Mouse (Mus musculus): Measurements from ENCODE around the gene Wfdc1.
A peak's percentile ranks its signal among the peaks of the same experiment; 100 is the strongest.

Wfdc1 gene

DNA sequence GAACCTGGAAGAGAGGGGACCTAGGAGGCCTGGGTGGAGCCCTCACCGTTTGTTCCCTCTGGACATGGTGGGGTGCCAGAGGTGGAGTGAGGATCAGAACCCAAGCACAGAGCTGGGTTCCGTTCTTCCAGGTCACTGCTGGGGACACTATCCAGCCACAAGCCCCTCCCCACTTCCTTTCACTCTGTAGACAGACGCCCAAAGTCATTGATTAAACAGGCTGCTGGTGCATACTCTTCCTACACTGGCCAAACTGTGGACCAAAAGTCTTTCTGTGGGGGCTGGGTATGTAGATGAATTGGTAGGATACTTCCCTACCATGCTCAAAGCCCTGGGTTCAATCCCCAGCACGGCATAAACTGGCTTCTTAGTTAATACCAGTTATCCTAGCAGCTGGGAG is 25.8 kb downstream of the Wfdc1 start:
- no peak for DNase-seq

DNA sequence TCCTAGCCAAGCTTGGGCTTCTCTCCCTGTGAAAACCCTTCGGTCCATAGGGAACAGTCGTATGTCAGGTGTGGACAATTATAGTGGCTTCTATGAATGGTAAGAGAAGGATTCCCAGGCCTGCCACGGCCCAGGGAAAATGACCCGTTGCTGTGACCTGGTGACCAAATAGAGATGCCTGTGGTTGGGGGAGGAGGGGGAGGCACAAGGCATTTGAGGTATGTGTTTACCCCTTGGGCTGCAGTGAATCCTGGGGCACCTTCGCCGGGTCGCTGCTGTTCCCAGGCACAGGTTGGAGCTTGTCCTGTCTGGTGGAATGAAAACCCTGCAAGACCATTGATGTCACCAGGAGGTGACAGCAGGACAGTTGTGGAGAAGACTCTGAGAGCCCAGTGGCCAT is 28.5 kb downstream of the Wfdc1 start:
- DNase-seq = no peak

DNA sequence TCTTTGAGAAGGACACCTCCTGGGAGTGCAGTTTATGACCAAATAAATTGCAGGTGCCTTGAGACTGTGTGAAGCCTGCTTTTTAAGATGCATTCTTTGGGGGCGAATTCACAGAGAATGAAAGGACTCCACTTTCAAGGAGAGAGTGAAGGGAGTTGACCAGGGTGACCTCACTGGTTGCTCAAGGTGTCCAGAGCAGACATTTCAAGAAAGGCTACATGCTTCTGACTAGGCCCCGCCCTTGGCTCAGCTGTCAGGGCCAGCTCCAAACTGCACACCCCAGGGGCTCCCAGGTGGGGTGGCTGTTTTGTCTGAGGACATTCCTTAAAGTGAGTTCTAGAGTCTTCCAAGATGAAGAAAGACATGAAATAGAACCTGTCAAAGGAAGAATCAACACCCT is 31.0 kb downstream of the Wfdc1 start:
- no peak for DNase-seq

DNA sequence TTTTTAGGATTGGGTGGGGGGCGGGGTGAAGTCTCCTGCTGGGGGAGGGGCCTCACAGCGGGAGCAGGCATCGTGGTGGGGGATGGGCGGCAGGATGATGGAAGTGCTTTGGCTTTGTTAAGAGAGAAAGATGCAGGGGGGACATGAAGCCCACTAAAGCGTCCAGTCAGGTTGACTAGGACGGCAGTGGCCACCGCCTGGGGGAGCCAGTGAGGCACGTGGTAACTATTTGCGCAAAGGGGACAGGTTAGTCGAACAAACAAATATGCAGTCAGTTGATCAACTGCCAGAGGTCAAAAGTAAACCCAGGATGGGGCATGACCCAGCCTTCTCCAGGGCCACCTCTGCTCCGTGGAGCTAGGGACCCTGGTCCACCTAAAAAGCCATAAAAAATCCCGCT is 32.8 kb downstream of the Wfdc1 start:
- peak; percentile 81 to 82 for DNase-seq

DNA sequence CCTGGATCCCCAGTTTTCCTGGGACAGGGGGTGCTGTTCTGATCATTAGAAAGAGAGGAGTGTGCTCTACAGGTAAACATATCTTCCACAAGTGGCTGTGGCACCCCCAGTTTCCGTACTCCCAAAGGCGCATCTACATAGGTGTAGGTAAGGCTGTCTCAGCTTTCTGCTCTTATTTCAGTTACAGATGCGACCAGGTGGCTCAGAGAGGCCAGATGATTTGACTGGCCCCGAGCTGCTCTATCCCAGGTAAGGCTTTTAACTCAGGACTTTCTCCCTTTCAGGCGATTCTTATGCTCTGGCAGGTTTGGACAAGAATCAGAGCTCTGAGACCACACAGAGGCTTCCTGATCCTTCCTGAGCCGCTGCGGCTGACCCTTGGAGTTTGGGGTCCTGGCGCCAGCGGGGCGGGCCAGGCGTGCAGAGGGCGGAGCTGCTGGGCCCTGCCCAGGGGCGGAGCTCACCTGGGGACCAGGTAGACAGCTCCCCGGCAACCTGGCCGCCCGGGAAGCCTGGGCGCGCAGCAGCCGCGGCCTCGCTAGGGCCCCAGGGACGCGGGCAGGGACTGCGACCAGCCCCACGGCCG is 33.5 kb downstream of the Wfdc1 start, which contains the start of gene Atp2c2:
TSS of gene Atp2c2 (plus strand) at position 461 of the 586 bp plus-strand sequence.
- DNase-seq = peak; percentile 52 to 70

DNA sequence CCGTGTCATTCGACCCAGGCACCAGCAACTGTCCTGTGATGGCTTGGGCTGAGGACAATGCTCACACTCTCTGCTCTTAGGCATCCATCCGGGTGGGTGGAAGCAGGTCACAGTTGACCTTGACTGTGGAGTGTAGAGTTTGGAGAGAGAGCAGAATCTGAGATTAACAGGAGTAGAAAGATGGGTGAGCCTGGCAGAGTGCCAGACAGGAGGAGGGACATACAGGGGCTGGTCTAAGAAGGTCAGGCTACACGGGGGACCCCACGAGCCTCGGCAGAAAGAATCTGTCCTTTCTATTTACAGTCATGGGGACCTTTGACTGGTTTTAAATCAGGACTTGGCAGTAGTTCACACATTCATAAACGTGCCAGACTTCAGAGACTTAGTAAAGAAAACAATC is 36.8 kb downstream of the Wfdc1 start:
- peak in 1 of 2 experiments; percentile 24 for DNase-seq

DNA sequence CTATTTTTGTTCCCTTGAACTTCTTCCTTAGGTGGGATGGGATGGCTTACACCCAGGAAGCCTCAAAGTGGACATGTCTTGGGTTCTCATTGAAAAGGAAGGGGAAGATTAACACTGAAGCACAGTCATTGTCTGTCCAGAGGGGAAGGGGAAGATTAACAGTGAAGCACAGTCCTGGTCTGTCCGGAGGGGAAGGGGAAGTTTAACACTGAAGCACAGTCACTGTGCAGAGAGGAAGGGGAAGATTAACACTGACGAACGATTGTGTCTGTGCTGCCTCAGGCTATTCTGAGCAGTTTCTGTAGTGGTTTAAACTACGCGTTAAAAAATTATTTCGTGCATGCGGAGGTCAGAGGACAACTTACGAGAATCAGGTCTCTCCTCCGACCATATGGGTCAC is 41.0 kb downstream of the Wfdc1 start:
- DNase-seq = no peak

DNA sequence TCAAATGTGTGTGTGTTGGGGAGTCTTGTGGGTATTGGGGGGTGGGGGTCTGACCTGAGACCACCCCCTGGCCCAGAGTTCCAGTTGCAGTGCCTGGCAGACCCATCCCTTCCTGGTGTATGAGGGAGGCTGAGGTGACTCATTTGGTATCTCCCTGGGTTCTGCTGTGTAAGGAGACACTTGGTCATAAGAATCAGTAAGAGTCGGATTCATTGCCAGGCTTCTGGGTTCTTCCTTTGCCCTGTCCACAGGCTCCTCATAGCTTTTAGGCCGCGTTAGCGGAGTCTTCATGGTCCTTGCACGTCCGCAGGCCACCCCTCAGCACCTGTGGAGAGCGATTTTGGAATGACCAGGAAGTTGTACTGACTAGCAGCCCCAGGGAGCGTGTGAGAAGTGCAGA is 42.3 kb downstream of the Wfdc1 start:
- no peak for DNase-seq

DNA sequence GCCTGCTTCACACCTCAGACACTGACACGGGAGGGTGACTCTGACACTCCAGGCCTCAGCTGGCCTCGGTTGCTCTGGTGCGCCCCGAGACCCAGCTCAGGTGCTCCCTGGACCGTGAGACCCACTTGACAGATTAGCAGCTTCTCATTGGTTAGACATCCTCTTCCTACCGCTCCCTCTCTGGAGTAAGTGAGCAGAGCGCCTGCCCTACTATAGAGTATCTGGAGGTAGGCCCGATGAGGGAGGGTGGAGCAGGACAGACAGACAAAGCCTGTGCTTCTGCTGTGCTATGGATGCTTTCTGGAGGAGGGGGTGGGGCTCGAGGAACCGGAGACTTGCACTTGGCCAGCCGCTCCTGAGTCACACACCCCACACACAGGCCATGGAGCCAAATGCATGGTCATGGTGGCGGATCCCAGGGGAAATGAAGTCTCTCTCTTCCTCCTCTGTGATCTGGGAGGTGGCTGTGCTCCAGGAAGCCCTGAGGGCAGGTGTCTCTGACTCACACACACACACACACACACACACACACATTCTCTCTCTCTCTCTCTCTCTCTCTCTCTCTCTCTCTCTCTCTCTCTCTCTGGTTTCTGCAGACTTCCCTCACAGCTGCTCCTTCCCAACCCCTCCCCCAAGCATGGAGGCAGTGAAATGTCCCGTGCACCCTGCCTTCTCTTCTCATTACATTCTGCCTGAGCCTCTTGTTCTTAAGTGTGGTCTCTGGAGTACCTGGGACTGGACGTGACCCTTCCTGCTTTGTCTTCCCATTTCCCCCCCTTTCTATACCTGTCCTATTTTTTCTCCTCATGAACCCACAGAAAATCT is 42.9 kb downstream of the Wfdc1 start:
- peak in 1 of 2 experiments; percentile 11 for DNase-seq

DNA sequence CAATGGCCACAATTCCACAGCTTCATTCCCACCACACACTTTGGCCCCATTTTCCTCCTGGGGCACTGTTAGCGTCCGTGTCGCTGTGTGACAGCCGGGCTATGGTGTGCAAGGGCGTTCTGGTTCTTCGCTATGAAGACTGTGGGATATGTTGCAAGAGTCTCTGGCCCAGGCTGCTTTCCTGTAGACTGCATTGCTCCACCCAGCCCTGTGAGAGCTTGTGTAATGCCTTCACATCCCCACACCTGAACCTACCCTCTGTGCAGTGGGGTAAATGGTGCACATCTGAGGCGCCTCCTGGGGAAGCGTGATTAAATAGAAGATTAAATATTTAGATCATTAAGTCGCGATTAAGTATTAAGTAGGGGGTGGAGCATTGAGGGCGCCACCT is 43.5 kb downstream of the Wfdc1 start:
- no peak for DNase-seq

DNA sequence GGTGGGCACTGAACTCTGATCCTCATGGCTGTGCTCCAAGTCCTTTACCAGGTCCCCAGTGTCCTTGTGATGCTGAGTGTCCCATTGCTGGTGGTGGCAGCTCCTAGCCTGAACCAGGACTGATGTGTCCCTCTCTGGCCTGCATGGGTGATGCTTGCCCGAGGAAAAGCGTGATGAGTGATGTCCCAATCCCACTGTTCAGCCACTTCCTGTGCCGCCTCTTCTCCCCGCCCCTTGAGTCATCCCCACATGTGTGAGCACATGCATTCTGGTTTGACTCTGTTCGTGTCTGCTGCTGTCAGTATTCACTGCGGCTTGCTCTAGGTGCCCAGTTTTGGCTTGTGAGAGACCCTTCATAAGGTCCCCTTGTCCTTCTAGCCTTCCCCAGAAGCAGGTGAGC is 46.1 kb downstream of the Wfdc1 start:
- DNase-seq = no peak

DNA sequence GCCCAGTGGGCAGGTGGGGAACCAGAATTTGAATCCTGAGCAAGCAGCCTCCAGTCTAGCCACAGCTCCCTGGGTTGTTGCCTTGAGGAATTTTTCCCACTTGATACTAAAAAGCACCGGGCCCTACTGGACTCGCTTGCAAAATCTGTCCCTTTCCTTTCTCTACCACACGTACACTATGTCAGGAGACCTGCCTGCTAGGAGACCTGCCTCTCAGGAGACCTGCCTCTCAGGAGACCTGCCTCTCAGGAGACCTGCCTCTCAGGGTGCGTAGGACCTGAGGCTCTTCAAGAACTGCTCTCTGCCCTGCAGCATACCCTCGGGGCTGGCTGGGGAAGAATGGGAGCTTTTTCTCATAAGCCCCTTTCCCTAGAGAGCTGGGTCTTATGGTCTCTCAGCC is 47.3 kb downstream of the Wfdc1 start:
- DNase-seq = no peak

DNA sequence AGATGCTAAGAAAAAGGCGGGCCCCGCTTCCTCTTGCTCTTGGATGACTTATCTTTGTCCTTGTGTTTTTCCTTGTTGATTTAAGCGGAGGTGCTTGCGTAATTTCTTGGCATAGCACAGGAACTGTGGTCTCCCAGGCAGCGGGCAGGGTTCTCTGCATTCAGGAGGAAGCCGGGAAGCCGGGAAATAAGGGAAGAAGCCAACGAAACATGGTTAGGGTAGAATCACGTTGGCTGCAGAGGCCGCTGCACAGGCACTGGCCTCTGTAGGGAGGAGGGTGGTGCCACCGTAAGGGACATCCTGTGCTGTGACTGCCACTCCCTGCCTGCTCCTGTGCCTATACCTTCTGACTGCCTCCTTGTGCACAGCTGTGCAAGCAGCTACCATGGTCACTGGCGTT is 49.1 kb downstream of the Wfdc1 start:
- DNase-seq = peak; percentile 48 to 70

DNA sequence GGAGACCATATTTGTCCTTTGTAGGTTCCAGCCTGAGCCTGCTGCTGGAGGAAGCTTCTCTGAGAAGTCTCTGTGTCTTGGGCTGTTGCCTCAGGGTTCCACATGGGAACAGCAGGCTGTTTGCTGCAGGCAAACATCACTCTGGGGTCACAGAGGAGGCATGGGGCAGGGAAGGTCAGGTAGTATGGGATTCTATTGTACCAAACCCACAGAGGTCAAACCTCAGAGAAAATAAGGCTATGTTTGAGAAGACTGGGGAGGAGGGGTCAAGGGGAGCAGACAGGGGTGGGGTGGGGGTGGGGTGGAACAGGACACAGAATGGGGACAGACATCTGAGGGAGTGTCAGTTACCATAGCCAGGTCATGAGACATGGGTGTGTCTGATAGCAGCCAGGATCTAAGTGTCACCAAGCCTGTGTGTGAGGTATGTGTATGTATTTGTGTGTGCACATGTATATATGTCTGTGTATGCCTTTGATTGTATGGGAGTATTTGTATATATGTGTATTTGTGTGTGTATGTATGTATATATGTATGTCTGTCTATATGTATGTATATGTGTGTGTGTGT is 50.6 kb downstream of the Wfdc1 start:
- DNase-seq = no peak

DNA sequence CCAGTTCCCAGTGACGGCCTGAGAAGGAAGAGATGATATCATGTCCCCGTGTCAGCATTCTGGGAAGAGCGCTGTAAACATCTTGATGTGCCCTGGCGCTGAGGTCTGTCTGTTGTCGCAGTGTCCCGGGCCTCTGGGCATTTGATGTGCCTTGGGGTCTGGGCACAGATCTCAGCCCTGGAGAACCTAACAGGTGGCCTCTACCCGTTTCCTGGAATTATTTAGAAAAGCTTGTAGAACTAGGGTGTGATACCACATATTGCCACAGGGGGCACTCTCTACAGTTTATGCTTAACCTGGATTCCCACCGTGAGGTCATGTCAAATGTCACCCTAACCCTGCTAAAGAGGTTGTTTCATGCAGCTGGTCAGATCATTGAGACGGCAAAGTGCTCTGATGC is 51.6 kb downstream of the Wfdc1 start:
- DNase-seq = peak in 1 of 2 experiments; percentile 61

DNA sequence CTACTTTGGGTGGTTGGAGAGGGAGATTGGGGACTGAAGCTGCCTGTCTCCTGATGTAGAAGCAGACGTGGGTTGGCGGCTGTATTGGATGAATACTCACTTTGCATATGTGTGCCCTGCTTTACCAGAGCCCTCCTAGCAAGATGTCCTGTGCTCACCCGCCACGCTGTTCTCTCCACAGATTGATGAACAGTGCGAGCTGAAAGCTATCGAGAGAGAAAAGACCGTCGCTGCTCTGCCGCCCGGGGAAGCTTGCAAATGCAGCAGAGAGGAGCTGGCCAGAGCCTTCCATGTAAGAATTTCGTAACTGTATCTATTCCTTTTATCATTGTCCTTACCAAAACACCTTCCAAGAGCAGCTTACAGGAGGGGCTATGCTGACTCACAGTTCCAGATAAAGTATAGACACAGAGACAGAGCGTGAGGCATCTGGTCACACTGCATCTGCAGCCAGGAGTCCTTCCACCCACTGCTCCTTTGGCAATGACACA is 52.9 kb downstream of the Wfdc1 start:
- DNase-seq = no peak

DNA sequence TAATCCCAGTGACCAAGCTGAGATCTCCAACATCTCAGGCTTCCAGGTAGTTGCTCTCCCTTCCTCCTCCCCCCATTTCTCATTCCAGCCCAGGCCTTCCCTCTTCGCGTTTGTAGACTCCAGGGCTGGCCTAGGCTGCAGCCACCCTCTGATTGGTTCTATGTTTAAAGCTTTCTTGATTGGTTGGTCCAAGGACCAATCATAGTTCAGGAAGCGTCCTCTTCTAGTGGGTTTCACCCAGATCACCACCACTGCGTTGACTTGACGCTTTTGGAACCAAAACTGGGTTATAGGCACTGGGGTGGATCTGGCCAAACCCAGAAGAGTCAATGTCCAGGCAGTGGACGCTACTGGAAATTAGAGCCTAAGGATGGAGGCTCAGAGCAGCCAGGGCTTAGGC is 56.2 kb downstream of the Wfdc1 start:
- no peak for DNase-seq

DNA sequence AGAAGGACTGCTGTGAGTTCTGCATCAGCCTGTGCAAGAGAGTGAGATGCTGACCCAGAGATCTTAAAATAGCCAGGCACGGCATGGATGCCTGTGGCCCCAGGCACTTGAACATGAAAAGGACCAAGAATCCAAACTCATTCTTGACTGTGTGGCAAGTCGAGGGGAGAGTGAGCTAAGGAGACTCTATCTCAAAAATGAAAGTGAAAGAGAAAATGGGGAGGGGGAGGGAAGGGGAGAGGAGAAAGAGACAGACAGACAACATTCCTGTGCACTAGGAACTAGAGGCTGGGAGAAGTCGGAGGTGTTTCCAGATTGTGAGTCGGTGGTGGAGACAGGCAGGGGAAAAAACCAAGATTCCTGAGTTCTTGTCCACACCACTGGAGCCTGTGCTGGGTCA is 57.5 kb downstream of the Wfdc1 start:
- DNase-seq = no peak

DNA sequence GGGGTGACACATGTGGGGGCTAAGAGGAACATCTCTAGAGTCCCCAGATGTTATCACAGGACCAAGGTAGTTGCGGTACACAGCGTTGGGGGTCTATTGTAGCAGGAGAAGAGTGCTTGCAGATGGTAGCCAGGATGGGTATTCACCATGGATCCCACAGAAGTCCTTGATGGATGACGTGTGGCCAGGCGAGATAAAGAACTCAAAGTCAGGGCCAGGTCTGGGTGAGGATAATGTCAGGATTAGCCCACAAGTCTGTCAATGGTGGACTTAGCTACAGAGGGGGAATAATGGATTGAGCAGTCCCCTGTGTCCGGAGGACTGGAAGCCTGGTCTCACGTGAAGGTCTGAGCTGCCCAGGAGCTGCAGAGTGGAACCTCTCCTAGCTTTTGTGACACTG is 58.4 kb downstream of the Wfdc1 start:
- no peak for DNase-seq

DNA sequence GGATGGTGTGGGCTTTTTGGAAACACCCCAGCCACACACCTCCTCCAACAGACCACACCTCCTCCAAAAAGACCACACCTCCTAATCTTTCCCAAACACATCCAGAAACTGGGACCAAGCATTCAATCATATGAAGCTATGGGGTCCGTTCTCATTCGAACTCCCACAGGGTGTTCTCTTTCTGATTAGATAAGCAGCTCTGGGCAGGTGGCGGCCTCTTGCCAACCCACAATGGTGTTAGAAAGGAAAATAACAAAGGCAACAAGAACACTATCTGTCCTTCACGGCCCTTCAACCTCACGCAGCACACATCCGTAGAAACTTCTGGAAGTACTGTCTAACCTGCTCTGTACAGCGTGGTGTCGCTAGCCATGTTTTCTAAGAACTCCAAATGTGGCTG is 60.9 kb downstream of the Wfdc1 start:
- no peak for DNase-seq

DNA sequence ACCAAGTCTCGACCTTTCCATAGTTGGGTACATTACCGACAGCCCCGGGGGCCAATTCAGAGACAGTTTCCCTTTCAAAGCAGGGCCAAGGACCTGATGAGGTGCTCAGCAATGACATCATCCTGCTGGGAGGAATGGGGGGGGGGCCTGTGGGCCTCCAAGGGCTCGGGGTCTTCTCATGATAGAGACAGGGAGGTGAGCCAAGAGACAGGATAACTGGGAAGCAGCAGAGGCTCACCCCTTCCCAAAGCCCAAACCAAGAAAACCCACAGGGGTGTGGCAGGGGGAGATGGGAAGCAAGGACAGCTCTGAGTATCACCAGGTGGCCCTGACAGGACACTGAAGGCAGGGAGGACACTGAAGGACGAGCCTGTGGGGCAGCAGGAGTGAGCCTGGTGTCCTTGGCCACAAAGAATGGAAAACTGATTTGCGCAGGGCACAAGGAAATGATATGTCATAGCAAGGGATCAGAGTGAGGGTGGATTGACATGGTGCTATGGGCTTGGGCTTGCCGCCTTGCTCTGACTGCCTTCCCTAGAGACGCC is 62.3 kb downstream of the Wfdc1 start:
- no peak for DNase-seq

DNA sequence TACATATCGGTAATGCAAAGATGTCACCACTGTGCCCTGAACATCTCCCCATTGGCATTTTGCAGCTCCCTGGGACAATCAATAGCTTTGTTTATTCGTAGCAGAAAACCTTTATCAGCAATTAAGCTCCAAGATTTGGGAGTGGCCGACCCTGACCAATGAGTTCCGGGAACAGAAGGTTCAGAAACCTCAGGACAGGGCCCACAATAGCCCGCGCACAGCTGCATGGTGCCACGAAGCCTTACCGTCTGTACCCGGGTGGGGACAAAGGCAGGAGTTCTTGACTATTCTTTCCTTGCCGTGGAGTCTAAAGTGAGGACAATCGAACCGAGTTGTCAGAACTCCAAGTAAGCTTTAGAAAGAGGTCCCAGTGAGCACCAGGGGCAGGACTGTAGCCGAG is 65.9 kb downstream of the Wfdc1 start:
- DNase-seq = no peak

DNA sequence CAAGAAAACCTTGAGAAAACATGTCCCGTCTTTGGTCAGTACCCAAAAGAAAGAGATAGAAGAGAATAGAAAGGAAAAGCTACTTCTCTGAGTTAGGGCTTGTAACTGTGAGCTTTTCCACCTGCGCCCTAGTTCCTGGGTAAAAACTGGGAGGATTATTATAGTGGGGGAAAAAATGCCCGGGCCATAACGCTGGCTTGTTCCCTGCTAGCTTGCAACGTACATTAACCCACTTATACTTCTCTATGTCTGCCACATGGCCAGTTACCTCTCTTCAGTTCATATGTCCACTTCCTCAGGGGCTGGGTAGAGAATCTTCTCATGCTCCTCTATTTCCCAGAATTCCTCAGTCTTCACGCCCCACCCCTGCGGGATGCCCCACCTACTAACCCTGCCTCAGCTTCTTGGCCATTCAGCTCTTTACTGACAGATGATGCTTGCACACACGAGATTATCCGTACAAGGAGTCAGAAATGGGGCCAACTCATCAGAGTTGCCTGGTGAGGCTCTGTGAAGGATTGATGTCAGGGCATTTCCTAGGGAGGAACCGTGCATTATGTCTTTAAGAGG is 70.3 kb downstream of the Wfdc1 start:
- no peak for DNase-seq

Measured in kidney, postnatal 25 days (tissue).